Mouse (Mus musculus) c-Kit-negative CD71-positive TER-119-positive erythroid progenitor cells, embryonic 14.5 days (primary cell): ENCODE measurements around the gene Tst.

ENCODE experiments used
- DNase-seq: peaks from one replicate; pipeline ENCODE4 v3.0.0-alpha.2; 2013; ENCODE audit warnings: low read depth, low spot score

Gene Tst

GRCm38 (mm10) chr15:78385564-78385963, 20.1 kb downstream of the Tst start:
- DNase-seq: no peak

- DNase-seq: no peak
Measured at GRCm38 (mm10) chr15:78384220-78385116, 21.2 kb downstream of the Tst start.

- no peak for DNase-seq
Measured at GRCm38 (mm10) chr15:78383450-78384219, 22.1 kb downstream of the Tst start.

GRCm38 (mm10) chr15:78382115-78382514, 23.6 kb downstream of the Tst start:
- DNase-seq: no peak

GRCm38 (mm10) chr15:78380741-78381140, 25.0 kb downstream of the Tst start:
- DNase-seq: no peak

GRCm38 (mm10) chr15:78380208-78380607, 25.5 kb downstream of the Tst start:
- no peak for DNase-seq

- DNase-seq: no peak
Measured at GRCm38 (mm10) chr15:78378556-78378955, 27.2 kb downstream of the Tst start.

GRCm38 (mm10) chr15:78377859-78378258, 27.8 kb downstream of the Tst start:
- DNase-seq: no peak

- no peak for DNase-seq
Measured at GRCm38 (mm10) chr15:78374204-78374603, 31.5 kb downstream of the Tst start.

- DNase-seq: no peak
Measured at GRCm38 (mm10) chr15:78372796-78373195, 32.9 kb downstream of the Tst start.

GRCm38 (mm10) chr15:78369641-78370040, 36.1 kb downstream of the Tst start:
- no peak for DNase-seq

- peak; percentile 20 for DNase-seq
Measured at GRCm38 (mm10) chr15:78368926-78369346, 36.8 kb downstream of the Tst start.

GRCm38 (mm10) chr15:78367811-78368210, 37.9 kb downstream of the Tst start:
- DNase-seq: no peak

GRCm38 (mm10) chr15:78366875-78367274, 38.8 kb downstream of the Tst start:
- DNase-seq: no peak

- no peak for DNase-seq
Measured at GRCm38 (mm10) chr15:78365916-78366315, 39.8 kb downstream of the Tst start.

GRCm38 (mm10) chr15:78355548-78355947, 50.2 kb downstream of the Tst start:
- no peak for DNase-seq

- DNase-seq: peak; percentile 13
Measured at GRCm38 (mm10) chr15:78354958-78355357, 50.7 kb downstream of the Tst start.

GRCm38 (mm10) chr15:78351586-78352165, 54.0 kb downstream of the Tst start:
- DNase-seq: no peak
